Mouse (Mus musculus) ES-Bruce4 (cell line): ENCODE data around the gene Dgkq. TPM values are rescaled to one million over a fixed set of nuclear protein-coding genes. Genes with fewer than 3 reads are reported as not detected.

Experiments
- H3K27ac ChIP-seq: 2 replicates; pipeline ENCODE4 v1.5.1; 2012; ENCODE audit warnings: low read length, inconsistent platforms; ENCODE audit not compliant: insufficient read depth
- H3K27me3 ChIP-seq: 2 replicates; pipeline ENCODE4 v1.6.1; 2012; ENCODE audit warnings: mild to moderate bottlenecking, low read length, inconsistent platforms; ENCODE audit not compliant: control insufficient read depth, poor library complexity, insufficient read depth, severe bottlenecking
- H3K36me3 ChIP-seq: 2 replicates; pipeline ENCODE4 v1.6.1; 2012; ENCODE audit warnings: inconsistent platforms, mild to moderate bottlenecking, low read length, moderate library complexity; ENCODE audit not compliant: control insufficient read depth, poor library complexity, insufficient read depth, severe bottlenecking
- H3K4me1 ChIP-seq: one replicate; pipeline ENCODE4 v1.8.1; 2011; ENCODE audit warnings: low read length; ENCODE audit not compliant: control insufficient read depth, insufficient read depth
- H3K4me3 ChIP-seq: 2 replicates; pipeline ENCODE4 v1.5.1; 2011; ENCODE audit warnings: low read depth, mild to moderate bottlenecking, low read length
- H3K9ac ChIP-seq: 2 replicates; pipeline ENCODE4 v1.6.1; 2012; ENCODE audit warnings: low read depth, mild to moderate bottlenecking, inconsistent platforms; ENCODE audit not compliant: poor library complexity, severe bottlenecking
- H3K9me3 ChIP-seq: replicated peaks from 2 replicates; pipeline ENCODE4 v1.6.1; 2012; ENCODE audit warnings: mild to moderate bottlenecking, low read length, inconsistent platforms; ENCODE audit not compliant: control insufficient read depth, poor library complexity, insufficient read depth, severe bottlenecking
- CTCF ChIP-seq: IDR thresholded peaks from one replicate; pipeline ENCODE4 v1.8.1; 2011; ENCODE audit warnings: low read depth, low read length
- EP300 ChIP-seq: IDR thresholded peaks from 2 replicates; pipeline ENCODE4 v1.6.1; 2011; ENCODE audit warnings: low read depth, low read length; ENCODE audit not compliant: insufficient read depth
- POLR2A ChIP-seq: IDR thresholded peaks from one replicate; pipeline ENCODE4 v1.8.1; 2011; ENCODE audit warnings: low read length; ENCODE audit not compliant: insufficient read depth
- polyA plus RNA-seq: library from polyadenylated mRNA; stranded (reverse); fragments of >200 nt; gene quantifications from 2 replicates; pipeline ENCODE4 v1.2.4, GENCODE M21; 2011; ENCODE audit warnings: low read depth; ENCODE audit not compliant: missing spikeins, insufficient read depth, insufficient read length

Dgkq gene
- polyA plus RNA-seq, 1 experiment = 6.5 TPM

- TF ChIP-seq CTCF (no peak), EP300 (no peak), POLR2A (no peak)
- H3K9ac ChIP-seq = peak within 1 kb of the TSS; percentile 32
- no peaks in the 10 kb centered on the region for H3K27me3 ChIP-seq
- H3K27ac ChIP-seq = peak within 1 kb of the TSS; percentile 4; the same call in 1 of the 2 replicates
- no peaks in the 10 kb centered on the region for H3K9me3 ChIP-seq
- H3K36me3 ChIP-seq = no peaks in the 10 kb centered on the region
- peak within 1 kb of the TSS; percentile 56 for H3K4me3 ChIP-seq
- H3K4me1 ChIP-seq = no peaks in the 10 kb centered on the region
Observed at GRCm38 (mm10) chr5:108659698-108660631, 9.5 kb downstream of the Dgkq start, which contains the start of gene Idua. Idua (plus strand) TSS chr5:108660331.

- H3K4me1 ChIP-seq = no peaks in the 10 kb centered on the region
- H3K27me3 ChIP-seq = no peaks in the 10 kb centered on the region
- H3K9ac ChIP-seq = no peak overlapping the region
Observed at GRCm38 (mm10) chr5:108658611-108659010, 10.9 kb downstream of the Dgkq start.

GRCm38 (mm10) chr5:108657406-108657805, 12.1 kb downstream of the Dgkq start:
- Histone ChIP-seq H3K4me3 (no peak overlapping the region), H3K27me3 (no peaks in the 10 kb centered on the region), H3K9me3 (no peaks in the 10 kb centered on the region), H3K27ac (no peak overlapping the region), H3K36me3 (peaks cover 2% of the 10 kb centered on the region; the same call in 1 of the 2 replicates), H3K4me1 (no peaks in the 10 kb centered on the region), H3K9ac (no peak overlapping the region)
- TF ChIP-seq EP300 (no peak), POLR2A (no peak), CTCF (no peak)

More at GRCm38 (mm10) chr5:108658611-108659010, 10.9 kb downstream of the Dgkq start:
- Histone ChIP-seq H3K36me3 (no peaks in the 10 kb centered on the region; the same call in 1 of the 2 replicates), H3K4me3 (no peak overlapping the region), H3K27ac (no peak overlapping the region), H3K9me3 (no peaks in the 10 kb centered on the region)
- TF ChIP-seq POLR2A = no peak
- no peak for TF ChIP-seq CTCF
- TF ChIP-seq EP300 = no peak

GRCm38 (mm10) chr5:108655891-108656650, 13.4 kb downstream of the Dgkq start:
- Histone ChIP-seq H3K4me1 (no peaks in the 10 kb centered on the region), H3K9ac (no peak overlapping the region), H3K27ac (no peak overlapping the region), H3K36me3 (peaks cover 2% of the 10 kb centered on the region; the same call in 1 of the 2 replicates), H3K9me3 (no peaks in the 10 kb centered on the region), H3K4me3 (no peak overlapping the region), H3K27me3 (no peaks in the 10 kb centered on the region)
- no peak for TF ChIP-seq CTCF
- TF ChIP-seq EP300 = no peak
- no peak for TF ChIP-seq POLR2A

- no peak for TF ChIP-seq EP300
- no peaks in the 10 kb centered on the region for H3K4me1 ChIP-seq
- H3K36me3 ChIP-seq = peaks cover 2% of the 10 kb centered on the region; the same call in 1 of the 2 replicates
- H3K9me3 ChIP-seq = no peaks in the 10 kb centered on the region
- no peak overlapping the region for H3K27ac ChIP-seq
- no peak overlapping the region for H3K9ac ChIP-seq
- no peak overlapping the region for H3K4me3 ChIP-seq
- no peaks in the 10 kb centered on the region for H3K27me3 ChIP-seq
Observed at GRCm38 (mm10) chr5:108655381-108655780, 14.1 kb downstream of the Dgkq start.
